Mouse (Mus musculus) cerebellum, adult 2 months (tissue): ENCODE measurements around the gene Evl.

ENCODE experiments used
- CTCF ChIP-seq: fragments of 200-500 bp; IDR thresholded peaks from 2 replicates; pipeline ENCODE4 v1.5.1; 2011; ENCODE audit warnings: low read depth, mild to moderate bottlenecking, control low read depth, low read length, moderate library complexity, borderline replicate concordance; ENCODE audit not compliant: insufficient read depth
- POLR2A ChIP-seq: fragments of 200-500 bp; IDR thresholded peaks from 2 replicates; pipeline ENCODE4 v1.6.1; 2011; ENCODE audit warnings: low read length, control low read depth, borderline replicate concordance; ENCODE audit not compliant: insufficient read depth

DNA sequence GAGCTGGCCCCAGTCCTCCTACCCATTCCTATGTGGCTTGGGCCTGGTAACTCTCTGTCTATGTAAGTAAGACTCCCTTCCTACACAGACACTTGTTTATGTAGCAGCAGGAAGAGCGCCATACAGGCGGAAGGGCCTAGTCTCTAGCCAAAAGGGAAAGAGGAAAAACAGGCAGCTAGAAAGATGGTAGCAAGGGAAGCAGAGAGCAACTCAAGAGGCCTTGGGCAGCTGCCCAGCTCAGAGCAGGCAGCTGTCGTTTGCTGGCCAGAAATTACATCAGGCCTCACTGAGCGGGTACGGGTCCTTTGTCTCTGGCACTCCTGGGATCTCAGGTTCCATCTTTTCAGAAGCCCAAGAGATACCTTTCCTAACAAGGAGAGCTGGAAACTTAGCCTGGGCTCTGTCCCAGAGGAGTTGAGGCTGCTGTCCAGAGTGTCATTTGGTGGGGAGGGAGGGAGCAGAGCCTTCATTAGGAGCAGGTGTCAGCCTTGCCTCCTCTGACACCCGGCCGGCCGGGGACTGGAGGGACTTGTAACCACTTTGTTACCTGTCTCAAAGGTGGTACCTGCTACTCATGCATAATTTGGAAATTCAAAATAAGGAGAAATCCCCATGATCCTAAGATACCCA lies 114.2 kb downstream of the Evl start:
- no peak for TF ChIP-seq CTCF
- no peak for TF ChIP-seq POLR2A
